Mouse (Mus musculus): Measurements from ENCODE around the gene Prss28. TPM values are rescaled to one million over a fixed set of nuclear protein-coding genes. Genes with fewer than 3 reads are reported as not detected.

Prss28 gene
- polyA plus RNA-seq, 1 experiment from 2014 or later: not detected

GRCm38 (mm10) chr17:25361291-25361690 is 52.8 kb downstream of the Prss28 start:
- Histone ChIP-seq H3K4me2 (replicated peaks) (no peak overlapping the region), H3K27me3 (replicated peaks) (0 out of 2 replicates have a peak, but pooled peaks cover 5% of the 10 kb centered on the region), H3K4me1 (replicated peaks) (no peaks in the 10 kb centered on the region), H3K36me3 (no peaks in the 10 kb centered on the region), H3K9me3 (no peaks in the 10 kb centered on the region), H3K27ac (no peak overlapping the region), H3K4me3 (replicated peaks) (no peak overlapping the region), H3K9ac (no peak overlapping the region)
- ATAC-seq: no peak
- WGBS: 79% methylated on average over 2 of the region's 2 CpGs

Other genes starting within 250 kb of the Prss28 start
- 22.8 and 23.2 TPM in 2 replicates for gene Tmem204, start 225.1 kb upstream of the Prss28 start, polyA plus RNA-seq (2015; fragmentation: Nextera tagmentation; extraction: Ambion mirVana)
- gene Telo2, start 192.7 kb upstream of the Prss28 start, polyA plus RNA-seq (2015; fragmentation: Nextera tagmentation; extraction: Ambion mirVana): 34.0 and 39.3 TPM in 2 replicates
- 0.15 and 0.25 TPM in 2 replicates for gene Ptx4, start 187.9 kb upstream of the Prss28 start, polyA plus RNA-seq (2015; fragmentation: Nextera tagmentation; extraction: Ambion mirVana)
- 20.3 and 20.4 TPM in 2 replicates for gene Clcn7, start 175.3 kb upstream of the Prss28 start, polyA plus RNA-seq (2015; fragmentation: Nextera tagmentation; extraction: Ambion mirVana)
- 0.16 and 0.19 TPM in 2 replicates for gene Ccdc154, start 146.2 kb upstream of the Prss28 start, polyA plus RNA-seq (2015; fragmentation: Nextera tagmentation; extraction: Ambion mirVana)
- 1.2 and 1.7 TPM in 2 replicates for gene Gm38655, start 133.2 kb upstream of the Prss28 start, polyA plus RNA-seq (2015; fragmentation: Nextera tagmentation; extraction: Ambion mirVana)
- gene BC003965, start 124.1 kb upstream of the Prss28 start, polyA plus RNA-seq (2015; fragmentation: Nextera tagmentation; extraction: Ambion mirVana): 37.4 and 39.5 TPM in 2 replicates
- 6.0 and 6.6 TPM in 2 replicates for gene Unkl, start 120.2 kb upstream of the Prss28 start, polyA plus RNA-seq (2015; fragmentation: Nextera tagmentation; extraction: Ambion mirVana)
- 40.6 and 42.7 TPM in 2 replicates for gene Gnptg, start 68.5 kb upstream of the Prss28 start, polyA plus RNA-seq (2015; fragmentation: Nextera tagmentation; extraction: Ambion mirVana)
- gene Tsr3, start 68.5 kb upstream of the Prss28 start, polyA plus RNA-seq (2015; fragmentation: Nextera tagmentation; extraction: Ambion mirVana): 37.7 and 38.5 TPM in 2 replicates
- gene Baiap3, start 52.3 kb upstream of the Prss28 start, polyA plus RNA-seq (2015; fragmentation: Nextera tagmentation; extraction: Ambion mirVana): 4.0 and 4.3 TPM in 2 replicates
- gene Ube2i, start 34.0 kb upstream of the Prss28 start, polyA plus RNA-seq (2015; fragmentation: Nextera tagmentation; extraction: Ambion mirVana): 490 and 556 TPM in 2 replicates
- 0.62 TPM in 1 of 2 replicates, not detected in the other for gene Prss34, start 10.3 kb upstream of the Prss28 start, polyA plus RNA-seq (2015; fragmentation: Nextera tagmentation; extraction: Ambion mirVana)
- not detected in 2 replicates for gene Prss29, start 10.0 kb downstream of the Prss28 start, polyA plus RNA-seq (2015; fragmentation: Nextera tagmentation; extraction: Ambion mirVana)
- not detected in 2 replicates for gene Tpsab1, start 36.9 kb downstream of the Prss28 start, polyA plus RNA-seq (2015; fragmentation: Nextera tagmentation; extraction: Ambion mirVana)
- gene Tpsb2, start 57.7 kb downstream of the Prss28 start, polyA plus RNA-seq (2015; fragmentation: Nextera tagmentation; extraction: Ambion mirVana): 1.9 TPM in 2 replicates
- gene Tpsg1, start 60.6 kb downstream of the Prss28 start, polyA plus RNA-seq (2015; fragmentation: Nextera tagmentation; extraction: Ambion mirVana): 14.3 and 17.6 TPM in 2 replicates
- gene Cacna1h, start 125.1 kb downstream of the Prss28 start, polyA plus RNA-seq (2015; fragmentation: Nextera tagmentation; extraction: Ambion mirVana): 4.3 and 4.6 TPM in 2 replicates
- gene Tekt4, start 146.0 kb downstream of the Prss28 start, polyA plus RNA-seq (2015; fragmentation: Nextera tagmentation; extraction: Ambion mirVana): not detected in 2 replicates
- gene Sstr5, start 188.6 kb downstream of the Prss28 start, polyA plus RNA-seq (2015; fragmentation: Nextera tagmentation; extraction: Ambion mirVana): 0.49 and 0.73 TPM in 2 replicates

All from intestine, embryonic 15.5 days (tissue).